Mouse (Mus musculus) liver, adult 2 months (tissue): ENCODE results near the gene Gm8660.
"Not testable (repeated sequence)": the region's sequence is repeated elsewhere in the genome, so short reads cannot be mapped to it uniquely, and the experiment has no call there.

ENCODE experiments used
- CTCF ChIP-seq: fragments of 200-500 bp; IDR thresholded peaks from 2 replicates; pipeline ENCODE4 v1.5.1; 2011; ENCODE audit warnings: low read depth, low read length, control low read depth
- POLR2A ChIP-seq: fragments of 200-500 bp; IDR thresholded peaks from 2 replicates; pipeline ENCODE4 v1.6.1; 2011; ENCODE audit warnings: low read length, control low read depth; ENCODE audit not compliant: insufficient read depth; ENCODE audit errors: extremely low read depth

GRCm38 (mm10) chr7:22329617-22330016, 41.2 kb downstream of the Gm8660 start, which contains the start of gene Gm4187:
- not testable (repeated sequence) for TF ChIP-seq POLR2A, CTCF
